Mouse (Mus musculus): Measurements from ENCODE around the gene Fabp6.

Gene Fabp6

DNA sequence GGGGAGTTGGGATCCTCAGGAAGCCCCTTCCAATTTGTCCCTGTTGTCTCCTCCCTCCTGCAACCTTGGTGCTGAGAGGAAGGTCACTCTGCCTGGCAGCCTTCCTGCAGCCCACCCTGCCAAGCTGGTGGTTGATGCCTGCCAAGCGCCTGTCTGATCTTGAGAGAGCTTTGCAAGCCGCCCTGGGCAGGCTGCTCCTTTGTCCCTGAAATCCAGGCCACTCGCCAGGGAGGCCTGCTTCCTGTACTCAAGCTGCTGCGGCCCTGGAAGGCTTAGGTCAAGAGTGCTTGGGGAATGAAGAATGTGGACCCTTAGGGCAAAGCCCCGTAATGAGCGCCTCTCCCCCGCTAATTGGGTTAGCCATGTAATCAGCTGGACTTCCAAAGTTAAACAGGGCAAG is 53.2 kb downstream of the Fabp6 start:
- no peak for DNase-seq (ENCODE audit: low read depth, low spot score)

DNA sequence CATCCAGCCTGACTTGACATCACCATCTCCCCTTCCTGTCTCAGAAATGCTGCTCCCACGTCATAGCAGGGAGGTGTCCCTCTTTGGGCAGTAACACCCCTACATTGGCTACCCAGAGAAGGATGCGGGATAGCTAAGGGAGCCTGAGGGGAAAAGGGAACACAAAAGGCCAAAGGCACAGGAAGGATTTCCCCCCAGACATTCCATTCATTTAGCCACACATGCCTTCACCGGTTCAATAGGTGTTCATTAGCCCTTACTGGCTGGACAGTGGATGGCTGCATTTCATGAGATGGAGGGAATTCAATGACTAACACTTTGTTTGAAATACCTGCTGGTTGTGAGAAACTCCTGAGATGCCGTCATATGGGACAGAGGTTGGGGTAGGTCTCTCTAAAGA is 54.7 kb downstream of the Fabp6 start:
- DNase-seq (ENCODE audit: low read depth, low spot score): no peak

Measured in telencephalon, adult 2 months (tissue).